Mouse (Mus musculus) brain, embryonic 14.5 days (tissue): ENCODE measurements around the gene Pgam2.

Experiments used
- CTCF ChIP-seq: fragments of 200-500 bp; IDR thresholded peaks from 2 replicates; pipeline ENCODE4 v1.5.1; 2012; ENCODE audit warnings: inconsistent platforms, mild to moderate bottlenecking, moderate library complexity, borderline replicate concordance; ENCODE audit not compliant: insufficient read depth, insufficient read length; ENCODE audit errors: extremely low read depth
- POLR2A ChIP-seq: fragments of 200-500 bp; IDR thresholded peaks from 2 replicates; pipeline ENCODE4 v1.6.1; 2012; ENCODE audit warnings: mild to moderate bottlenecking, inconsistent platforms, borderline replicate concordance; ENCODE audit not compliant: poor library complexity, insufficient read depth, insufficient read length, severe bottlenecking; ENCODE audit errors: extremely low read depth

- TF ChIP-seq POLR2A (no peak), CTCF (no peak)
These were observed 24.4 kb upstream of the Pgam2 start for GRCm38 (mm10) chr11:5827931-5828330.
